Mouse (Mus musculus) adrenal gland, postnatal 36 days (tissue): Measurements from ENCODE around the gene Ech1. TPM values are rescaled to one million over a fixed set of nuclear protein-coding genes. Genes with fewer than 3 reads are reported as not detected.

Source experiments
- DNase-seq, 2 experiments: peaks; one replicate each; pipeline ENCODE4 v3.0.0; 2021; ENCODE audit warnings: mixed read lengths in 1 of 2
- long read RNA-seq, 2 experiments: library from polyadenylated mRNA; stranded (forward); transcript quantifications; one replicate each; pipeline ENCODE4 v2.0.0; 2021; ENCODE audit warnings: borderline sequencing depth in 2 of 2
- total RNA-seq, 2 experiments: library from RNA; stranded (reverse); gene quantifications; 2 replicates each; pipeline ENCODE4 v1.2.3; 2021

Gene Ech1
- total RNA-seq = 100 to 1,000 TPM; 543 to 577 TPM
- long read RNA-seq, experiment 1, transcript Ech1-201 (10 exons, 1,267 nt) = major isoform, 827 of 891 reads
- long read RNA-seq, experiment 1, partial matches to known transcripts = 36 of 891 reads
- long read RNA-seq, experiment 1, other reads (novel, unspliced or antisense) = 24 of 891 reads
- long read RNA-seq, experiment 2, transcript Ech1-201 (10 exons, 1,267 nt) = major isoform, 355 of 390 reads
- long read RNA-seq, experiment 2, transcript Ech1-205 (2 exons, 861 nt) = minor isoform, 5 of 390 reads
- long read RNA-seq, experiment 2, partial matches to known transcripts = 19 of 390 reads
- long read RNA-seq, experiment 2, other reads (novel, unspliced or antisense) = 11 of 390 reads

- peak; percentile 94 for DNase-seq
These were observed at the start of gene Ech1 for GRCm38 (mm10) chr7:28824941-28825685. Gene Ech1, plus strand, starts transcription at chr7:28825217.

GRCm38 (mm10) chr7:28778825-28779224 lies 46.2 kb upstream of the Ech1 start:
- DNase-seq = peak; percentile 40 to 41

GRCm38 (mm10) chr7:28780067-28780658 lies 44.9 kb upstream of the Ech1 start:
- DNase-seq = peak; percentile 88 to 91

- DNase-seq = peak; percentile 54 to 60
These were observed 44.2 kb upstream of the Ech1 start for GRCm38 (mm10) chr7:28780857-28781256.

GRCm38 (mm10) chr7:28781261-28781663 lies 43.8 kb upstream of the Ech1 start:
- DNase-seq = no peak

GRCm38 (mm10) chr7:28785161-28785560 lies 39.9 kb upstream of the Ech1 start:
- no peak for DNase-seq

GRCm38 (mm10) chr7:28787884-28788283 lies 37.1 kb upstream of the Ech1 start:
- no peak for DNase-seq

GRCm38 (mm10) chr7:28788307-28789195 lies 36.5 kb upstream of the Ech1 start, which contains the start of gene Rinl:
Gene Rinl, plus strand, starts transcription at chr7:28788969.
- peak in 1 of 2 experiments; percentile 25 for DNase-seq

- DNase-seq = no peak
These were observed 35.8 kb upstream of the Ech1 start for GRCm38 (mm10) chr7:28789235-28789634.

GRCm38 (mm10) chr7:28790066-28790806 lies 34.8 kb upstream of the Ech1 start:
- peak in 1 of 2 experiments; percentile 29 for DNase-seq

- no peak for DNase-seq
These were observed 33.3 kb upstream of the Ech1 start for GRCm38 (mm10) chr7:28791706-28792105.

GRCm38 (mm10) chr7:28792391-28793185 lies 32.4 kb upstream of the Ech1 start:
- no peak for DNase-seq

GRCm38 (mm10) chr7:28793834-28794233 lies 31.2 kb upstream of the Ech1 start:
- DNase-seq = peak in 1 of 2 experiments; percentile 61

- no peak for DNase-seq
These were observed 30.5 kb upstream of the Ech1 start for GRCm38 (mm10) chr7:28794496-28794895.

GRCm38 (mm10) chr7:28795832-28796231 lies 29.2 kb upstream of the Ech1 start:
- DNase-seq = no peak

- DNase-seq = peak; percentile 91 to 93
These were observed 28.4 kb upstream of the Ech1 start for GRCm38 (mm10) chr7:28796562-28796975.

GRCm38 (mm10) chr7:28799994-28800393 lies 25.0 kb upstream of the Ech1 start:
- DNase-seq = no peak

- no peak for DNase-seq
These were observed 23.6 kb upstream of the Ech1 start for GRCm38 (mm10) chr7:28801451-28801850.

GRCm38 (mm10) chr7:28801901-28802670 lies 22.9 kb upstream of the Ech1 start:
- DNase-seq = no peak
